Mouse (Mus musculus): ENCODE data around the gene 9930111J21Rik2. TPM values are rescaled to one million over a fixed set of nuclear protein-coding genes. Genes with fewer than 3 reads are reported as not detected.
"Not testable (repeated sequence)": the region's sequence is repeated elsewhere in the genome, so short reads cannot be mapped to it uniquely, and the experiment has no call there.

Gene 9930111J21Rik2
- polyA plus RNA-seq, 1 experiment: 4.1 TPM

GRCm38 (mm10) chr11:48978240-48978939, 72.7 kb downstream of the 9930111J21Rik2 start, which contains the start of gene Olfr56:
Gene Olfr56, plus strand, starts transcription at chr11:48978889.
- not testable (repeated sequence) for DNase-seq; H3K4me1 ChIP-seq (replicated peaks; ENCODE audit: control insufficient read depth, insufficient read depth, low read length); H3K27ac ChIP-seq (ENCODE audit: control insufficient read depth, insufficient read depth, low read length); H3K27me3 ChIP-seq (ENCODE audit: control insufficient read depth, insufficient read depth, low read length); H3K4me3 ChIP-seq (ENCODE audit: control insufficient read depth, insufficient read depth, low read length); H3K36me3 ChIP-seq (ENCODE audit: control insufficient read depth, insufficient read depth, low read length)
- no CpG with 5 or more reads among the region's 1 CpGs for WGBS

GRCm38 (mm10) chr11:48974686-48975085, 76.4 kb downstream of the 9930111J21Rik2 start:
- no CpG with 5 or more reads among the region's 1 CpGs for WGBS
- not testable (repeated sequence) for H3K27ac ChIP-seq (ENCODE audit: control insufficient read depth, insufficient read depth, low read length); DNase-seq; H3K4me3 ChIP-seq (ENCODE audit: control insufficient read depth, insufficient read depth, low read length); H3K27me3 ChIP-seq (ENCODE audit: control insufficient read depth, insufficient read depth, low read length); H3K36me3 ChIP-seq (ENCODE audit: control insufficient read depth, insufficient read depth, low read length); H3K4me1 ChIP-seq (replicated peaks; ENCODE audit: control insufficient read depth, insufficient read depth, low read length)

Other genes starting within 250 kb of the 9930111J21Rik2 start
- 41.7 and 41.9 TPM in 2 replicates for gene Trim41, start 233.9 kb downstream of the 9930111J21Rik2 start, polyA plus RNA-seq (2012; rRNA removed)
- 11.6 and 13.0 TPM in 2 replicates for gene Trim7, start 225.1 kb downstream of the 9930111J21Rik2 start, polyA plus RNA-seq (2012; rRNA removed)
- gene Gm12184, start 224.6 kb downstream of the 9930111J21Rik2 start, polyA plus RNA-seq (2012; rRNA removed): 8.1 and 20.2 TPM in 2 replicates
- 17.7 and 20.0 TPM in 2 replicates for gene Irgm1, start 179.6 kb downstream of the 9930111J21Rik2 start, polyA plus RNA-seq (2012; rRNA removed)
- 0.34 and 0.47 TPM in 2 replicates for gene Gm5431, start 149.0 kb downstream of the 9930111J21Rik2 start, polyA plus RNA-seq (2012; rRNA removed)
- 11.4 and 11.5 TPM in 2 replicates for gene Psme2b, start 105.1 kb downstream of the 9930111J21Rik2 start, polyA plus RNA-seq (2012; rRNA removed)
- gene Olfr56, start 72.4 kb downstream of the 9930111J21Rik2 start, polyA plus RNA-seq (2012; rRNA removed): 0.46 and 0.75 TPM in 2 replicates
- gene 9930111J21Rik1, start 71.8 kb downstream of the 9930111J21Rik2 start, polyA plus RNA-seq (2012; rRNA removed): 6.8 and 8.0 TPM in 2 replicates
- 0.31 and 0.73 TPM in 2 replicates for gene Gm12185, start 59.0 kb downstream of the 9930111J21Rik2 start, polyA plus RNA-seq (2012; rRNA removed)
- gene Tgtp1, start 57.1 kb downstream of the 9930111J21Rik2 start, polyA plus RNA-seq (2012; rRNA removed): 8.2 and 10.6 TPM in 2 replicates
- 26.0 and 29.1 TPM in 2 replicates for gene Tgtp2, start 13.0 kb upstream of the 9930111J21Rik2 start, polyA plus RNA-seq (2012; rRNA removed)
- 37.5 and 45.3 TPM in 2 replicates for gene Ifi47, start 25.3 kb upstream of the 9930111J21Rik2 start, polyA plus RNA-seq (2012; rRNA removed)
- gene Olfr1396, start 63.6 kb upstream of the 9930111J21Rik2 start, polyA plus RNA-seq (2012; rRNA removed): 0.19 TPM in 1 of 2 replicates, not detected in the other
- gene Olfr1395, start 91.0 kb upstream of the 9930111J21Rik2 start, polyA plus RNA-seq (2012; rRNA removed): not detected in 2 replicates
- not detected in 2 replicates for gene Olfr1394, start 103.1 kb upstream of the 9930111J21Rik2 start, polyA plus RNA-seq (2012; rRNA removed)
- 2.6 and 3.0 TPM in 2 replicates for gene Btnl9, start 135.9 kb upstream of the 9930111J21Rik2 start, polyA plus RNA-seq (2012; rRNA removed)
- 6.0 TPM in 2 replicates for gene Zfp62, start 152.1 kb upstream of the 9930111J21Rik2 start, polyA plus RNA-seq (2012; rRNA removed)
- 336 and 378 TPM in 2 replicates for gene Mgat1, start 192.9 kb upstream of the 9930111J21Rik2 start, polyA plus RNA-seq (2012; rRNA removed)
- 0.40 and 0.41 TPM in 2 replicates for gene Olfr1393, start 227.1 kb upstream of the 9930111J21Rik2 start, polyA plus RNA-seq (2012; rRNA removed)
- 0.13 and 0.15 TPM in 2 replicates for gene Olfr1392, start 234.0 kb upstream of the 9930111J21Rik2 start, polyA plus RNA-seq (2012; rRNA removed)